Mouse (Mus musculus): Measurements from ENCODE around the gene Wwtr1.

The Wwtr1 gene

DNA sequence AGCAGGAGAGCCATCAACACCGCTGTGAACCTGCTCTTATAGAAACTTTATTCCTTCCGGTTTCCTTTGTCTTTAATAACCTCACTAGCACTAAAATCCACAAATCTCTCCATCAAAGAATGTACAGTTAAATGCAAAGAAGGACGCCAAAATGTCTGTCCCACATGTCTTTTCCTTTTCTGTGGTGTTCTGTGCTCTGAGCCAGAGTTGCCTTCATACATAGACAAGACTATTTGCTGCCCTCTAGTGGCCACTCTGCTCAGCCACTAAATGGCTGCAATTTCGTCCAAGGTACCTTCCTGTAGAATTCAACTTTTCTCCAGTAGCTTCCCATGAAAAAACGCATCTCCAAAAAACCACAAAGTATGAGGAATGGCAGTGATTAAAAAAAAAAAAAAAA is 127.3 kb downstream of the Wwtr1 start:
- DNase-seq (ENCODE audit: low spot score in 2 of 2), result peak; percentile 34 to 76

DNA sequence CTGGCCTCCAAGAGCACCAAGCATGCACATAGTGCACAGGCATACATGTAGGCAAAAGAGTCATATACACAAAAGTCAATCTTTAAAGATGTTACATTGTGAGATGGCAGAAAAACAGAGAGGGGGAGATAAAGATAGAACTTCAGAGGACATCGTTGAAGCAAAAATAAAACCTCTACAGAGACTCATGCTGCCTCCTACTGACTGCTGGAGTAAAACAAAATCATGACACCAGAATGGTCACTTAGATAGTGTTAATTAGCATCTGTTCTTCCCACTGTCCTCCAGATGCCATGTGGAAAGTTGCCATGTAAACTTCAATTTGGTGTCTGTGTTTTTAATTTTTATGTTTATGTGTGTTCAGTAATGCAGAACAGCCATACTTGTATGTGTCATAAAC is 127.8 kb downstream of the Wwtr1 start:
- no peak for DNase-seq (ENCODE audit: low spot score in 2 of 2)

DNA sequence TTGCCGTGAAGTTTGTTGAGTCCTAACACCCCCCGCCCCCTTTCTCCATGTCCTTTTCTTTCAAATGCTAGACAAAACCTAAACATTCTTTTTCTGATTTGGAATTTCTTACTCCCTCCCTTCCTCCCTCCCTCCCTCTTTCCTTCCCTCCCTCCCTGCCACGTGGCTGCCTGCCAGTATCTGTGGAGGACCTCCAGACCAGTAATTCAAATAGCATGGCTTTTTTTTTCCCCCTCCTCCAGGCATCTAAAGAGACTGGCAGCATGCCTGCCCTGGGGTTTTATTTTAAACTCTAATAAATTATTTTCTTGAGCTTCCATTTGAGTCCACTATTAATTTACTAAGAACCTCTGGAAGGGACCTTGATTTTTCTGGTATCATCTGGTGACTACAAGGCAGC is 130.0 kb downstream of the Wwtr1 start:
- no peak for DNase-seq (ENCODE audit: low spot score in 2 of 2)

DNA sequence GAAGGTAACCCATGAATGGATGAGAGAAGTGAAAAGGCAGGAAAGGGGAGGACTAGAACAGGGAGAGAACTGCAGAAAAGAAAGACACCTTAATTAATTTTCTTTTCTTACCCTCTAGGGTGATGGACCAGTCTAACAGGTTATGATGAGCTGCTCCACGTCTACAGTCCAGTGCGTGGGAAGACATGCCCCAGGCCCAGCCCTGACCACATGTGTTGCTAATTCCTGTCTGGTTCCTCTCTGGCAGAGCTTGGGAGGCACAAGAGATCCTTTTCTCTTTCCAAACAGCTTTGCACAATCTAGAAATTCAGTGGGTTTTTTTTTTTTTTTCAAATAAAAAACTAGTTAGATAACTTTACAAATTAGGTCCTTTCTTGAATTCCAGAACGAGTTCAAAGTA is 134.8 kb downstream of the Wwtr1 start:
- DNase-seq (ENCODE audit: low spot score in 2 of 2), result no peak

DNA sequence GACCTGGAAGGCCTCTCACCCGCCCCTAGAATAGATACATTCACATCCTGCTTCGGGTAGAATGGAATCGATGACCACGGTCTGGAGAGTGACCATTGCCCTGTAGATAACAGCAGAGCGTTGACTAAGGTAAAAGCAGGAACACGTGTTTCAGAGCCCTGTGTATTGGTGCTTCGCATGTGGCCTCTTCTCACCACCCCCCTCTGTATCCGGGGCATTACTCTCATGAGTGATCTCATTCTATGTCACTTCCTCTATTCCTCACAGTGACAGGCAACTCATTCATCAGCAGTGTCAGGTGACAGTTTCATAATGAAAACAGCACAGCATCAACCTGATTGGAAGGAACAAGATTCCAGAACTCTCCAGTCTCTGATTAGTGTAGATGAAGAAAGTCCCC is 140.3 kb downstream of the Wwtr1 start:
- DNase-seq (ENCODE audit: low spot score in 2 of 2), result no peak

DNA sequence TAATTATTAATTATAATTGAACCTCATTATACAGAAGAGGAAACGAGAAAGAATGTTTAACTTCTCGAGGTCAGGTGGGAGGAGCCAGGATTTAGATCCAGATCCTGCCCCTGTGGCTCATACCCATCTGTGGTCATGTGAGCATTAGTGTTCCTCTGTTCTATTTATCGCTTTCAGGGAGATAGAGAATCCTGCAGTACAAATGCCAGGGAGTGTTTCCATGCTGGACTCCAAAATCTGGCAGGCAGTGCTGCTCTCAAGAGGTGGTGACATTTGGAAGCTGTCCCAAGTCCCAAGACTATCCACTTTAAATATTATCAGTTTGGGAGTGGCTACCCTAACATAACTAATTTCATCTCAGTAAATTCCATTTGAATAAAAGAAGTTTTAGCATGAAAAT is 144.0 kb downstream of the Wwtr1 start:
- DNase-seq (ENCODE audit: low spot score in 2 of 2), result no peak

DNA sequence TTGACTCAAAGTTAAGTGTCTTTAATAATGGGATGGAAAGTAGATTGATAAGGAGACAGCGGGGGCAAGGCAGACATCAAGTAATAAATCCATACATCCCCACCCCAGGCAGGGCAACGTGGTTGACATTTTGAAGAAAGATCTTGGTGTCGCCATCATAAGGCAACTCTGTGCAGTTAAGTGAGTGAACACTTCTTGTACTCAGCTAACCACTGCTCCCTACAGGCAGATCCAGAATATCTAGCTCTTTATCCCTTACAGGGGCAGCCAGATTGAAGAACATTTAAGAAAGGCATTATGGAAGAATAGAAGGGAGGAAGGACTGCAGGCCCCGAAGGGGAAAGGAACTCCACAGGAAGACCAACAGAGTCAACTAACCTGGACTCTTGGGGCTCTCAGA is 146.2 kb downstream of the Wwtr1 start:
- no peak for DNase-seq (ENCODE audit: low spot score in 2 of 2)

DNA sequence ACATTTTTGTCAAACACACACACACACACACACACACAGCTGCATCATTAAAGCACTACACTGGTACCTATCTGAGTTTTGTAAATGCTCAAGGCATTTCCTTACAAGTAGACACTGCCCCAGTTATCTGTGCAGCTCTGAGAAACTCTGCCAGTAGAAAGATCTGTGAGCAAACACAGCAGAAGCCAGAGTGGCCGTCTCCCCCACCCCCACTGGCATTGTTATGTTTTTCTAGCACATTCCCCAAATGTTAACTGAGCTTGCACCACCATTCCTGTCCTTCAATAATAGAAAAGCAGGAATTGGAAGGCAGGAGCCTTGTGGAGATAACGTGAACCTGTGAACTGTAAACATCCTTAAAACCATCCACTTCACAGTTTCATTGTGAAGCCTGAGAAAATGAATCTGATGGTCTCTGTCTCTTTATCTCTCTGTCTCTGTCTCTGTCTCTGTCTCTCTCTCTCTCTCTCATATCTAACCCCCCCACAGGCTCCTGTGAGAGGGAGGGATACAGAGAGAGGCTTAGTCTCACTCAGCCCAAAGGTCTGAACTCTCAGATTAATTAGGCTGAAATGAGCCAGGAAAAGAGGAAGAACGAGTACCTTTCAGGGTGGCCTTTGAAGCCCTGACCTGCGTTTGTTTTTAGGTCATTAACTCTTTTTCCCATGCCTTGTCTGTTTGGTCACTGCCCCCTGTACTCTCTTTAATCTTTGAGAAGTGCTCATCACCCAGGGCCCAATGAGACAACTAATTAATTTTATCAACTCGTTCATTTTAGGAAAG is 146.8 kb downstream of the Wwtr1 start:
- DNase-seq (ENCODE audit: low spot score in 2 of 2), result no peak

DNA sequence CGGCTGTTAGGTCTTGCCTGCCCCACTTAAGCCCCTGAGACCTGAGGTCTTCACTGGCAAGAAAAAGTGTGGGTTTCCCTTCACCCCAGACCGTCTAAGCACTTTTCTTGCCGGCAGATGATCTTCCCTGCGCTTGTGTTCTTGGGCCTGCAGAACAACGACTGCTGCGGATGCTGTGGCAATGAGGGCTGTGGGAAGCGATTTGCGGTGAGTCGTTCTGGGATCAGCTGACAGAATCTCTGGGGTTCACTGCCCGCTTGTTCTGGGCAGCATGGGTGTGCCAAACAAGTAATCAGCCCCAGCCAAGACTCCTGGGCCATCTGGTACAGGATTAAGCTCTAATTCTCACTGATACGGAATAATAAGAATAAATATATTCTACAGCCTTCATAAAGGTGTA is 149.4 kb downstream of the Wwtr1 start:
- DNase-seq (ENCODE audit: low spot score in 2 of 2), result no peak

DNA sequence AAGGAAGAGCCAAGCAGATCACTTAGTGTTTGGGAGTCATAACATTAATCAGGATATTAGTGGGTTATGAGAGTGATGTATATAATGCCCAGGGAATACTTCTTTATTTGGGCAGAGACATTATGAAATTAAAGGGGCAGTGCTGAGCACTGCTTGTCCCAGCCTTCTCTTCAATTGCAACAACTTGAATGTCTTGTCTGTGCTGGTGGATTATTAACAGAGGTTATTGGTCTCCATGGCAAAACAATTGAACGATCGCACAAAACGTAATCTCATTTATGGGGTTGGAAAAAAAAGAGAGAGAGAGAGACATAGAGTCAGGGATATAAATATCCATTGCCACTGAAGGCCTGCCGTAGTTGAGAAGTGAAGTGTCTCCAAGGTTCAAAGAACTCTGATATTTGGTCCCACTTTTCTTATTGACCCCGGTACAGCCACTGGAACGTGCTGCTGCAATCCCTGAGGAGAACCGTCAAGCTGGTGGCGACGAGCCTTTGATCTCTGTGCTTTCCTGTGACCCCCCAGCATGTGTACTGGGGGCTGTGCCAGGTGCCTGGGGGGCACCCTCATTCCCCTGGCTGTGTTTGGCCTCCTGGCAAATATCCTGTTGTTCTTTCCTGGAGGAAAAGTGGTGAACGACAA is 150.5 kb downstream of the Wwtr1 start, which contains the start of gene Tm4sf4:
Gene Tm4sf4 (plus strand): TSS at position 226 of the 642 bp plus-strand sequence.
- DNase-seq (ENCODE audit: low spot score in 2 of 2), result no peak

DNA sequence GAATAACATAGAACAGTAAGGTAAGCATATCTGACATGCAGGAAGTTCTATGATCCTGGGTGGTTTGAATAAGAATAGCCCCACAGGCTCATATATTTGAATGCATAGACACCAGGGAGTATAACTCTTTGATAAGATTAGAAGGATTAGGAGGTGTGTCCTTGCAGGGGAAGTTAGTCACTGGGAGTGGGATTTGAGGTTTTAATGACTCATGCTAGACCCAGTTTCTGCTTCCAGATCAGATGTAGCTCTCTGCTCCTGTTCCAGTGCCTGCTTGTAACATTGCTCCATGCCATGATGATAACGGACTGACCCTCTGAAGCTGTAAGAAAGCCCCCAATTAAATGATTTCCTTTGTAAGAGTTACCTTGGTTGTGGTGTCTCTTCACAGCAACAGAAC is 155.1 kb downstream of the Wwtr1 start:
- DNase-seq (ENCODE audit: low spot score in 2 of 2), result no peak

DNA sequence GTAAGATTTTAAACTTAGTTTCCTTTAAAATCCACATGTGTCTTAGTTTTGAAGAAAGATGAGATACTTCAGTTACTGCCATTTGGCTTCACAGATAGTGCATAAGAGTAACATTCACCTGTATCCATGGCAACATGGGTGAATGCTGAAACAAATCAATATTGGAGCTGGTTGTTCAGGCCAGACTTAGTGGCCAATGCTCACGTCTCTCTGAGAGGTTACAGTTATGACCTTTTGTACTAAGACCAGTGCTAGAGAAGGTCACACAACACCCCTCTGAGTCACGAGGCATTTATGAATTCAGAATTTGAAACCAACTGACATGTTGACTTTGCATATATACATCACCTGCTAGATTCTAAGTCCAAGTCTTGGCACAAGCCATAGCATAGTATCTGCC is 155.5 kb downstream of the Wwtr1 start:
- no peak for DNase-seq (ENCODE audit: low spot score in 2 of 2)

DNA sequence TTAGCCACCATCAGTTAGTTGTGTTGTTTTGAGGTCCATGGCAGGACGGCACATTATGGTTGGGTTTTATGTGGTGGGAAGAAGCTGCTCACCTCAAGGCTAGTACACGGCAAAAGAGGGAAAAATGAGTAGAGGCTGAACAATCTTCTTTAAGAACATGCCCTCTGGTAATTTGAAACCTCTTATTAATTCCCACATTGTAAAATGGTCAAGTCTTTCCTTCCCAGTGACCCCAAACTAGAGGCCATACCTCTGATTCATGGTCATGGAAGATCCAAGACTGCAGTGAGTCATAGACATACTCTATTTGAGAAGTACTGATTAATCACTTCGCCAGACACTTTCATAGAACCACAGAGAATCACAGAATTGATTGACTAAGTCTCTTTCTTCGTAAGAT is 164.2 kb downstream of the Wwtr1 start:
- DNase-seq (ENCODE audit: low spot score in 2 of 2), result no peak

All from right cerebral cortex, postnatal 36 days (tissue).